Mouse (Mus musculus) urinary bladder, postnatal 14 days (tissue): ENCODE results near the gene Dand5.

ENCODE experiments used
- DNase-seq: peaks from one replicate; pipeline ENCODE4 v3.0.0; 2021; ENCODE audit warnings: low spot score

Dand5 gene

GRCm38 (mm10) chr8:84768343-84769095 lies 54.1 kb downstream of the Dand5 start:
- DNase-seq: no peak

GRCm38 (mm10) chr8:84767221-84767620 lies 55.4 kb downstream of the Dand5 start:
- DNase-seq: no peak

GRCm38 (mm10) chr8:84766422-84766821 lies 56.2 kb downstream of the Dand5 start:
- no peak for DNase-seq

GRCm38 (mm10) chr8:84765629-84766028 lies 57.0 kb downstream of the Dand5 start:
- no peak for DNase-seq
